Mouse (Mus musculus) liver, adult 2 months (tissue): ENCODE data around the gene Ap4s1.

ENCODE experiments used
- CTCF ChIP-seq: fragments of 200-500 bp; IDR thresholded peaks from 2 replicates; pipeline ENCODE4 v1.5.1; 2011; ENCODE audit warnings: low read depth, low read length, control low read depth
- POLR2A ChIP-seq: fragments of 200-500 bp; IDR thresholded peaks from 2 replicates; pipeline ENCODE4 v1.6.1; 2011; ENCODE audit warnings: low read length, control low read depth; ENCODE audit not compliant: insufficient read depth; ENCODE audit errors: extremely low read depth

DNA sequence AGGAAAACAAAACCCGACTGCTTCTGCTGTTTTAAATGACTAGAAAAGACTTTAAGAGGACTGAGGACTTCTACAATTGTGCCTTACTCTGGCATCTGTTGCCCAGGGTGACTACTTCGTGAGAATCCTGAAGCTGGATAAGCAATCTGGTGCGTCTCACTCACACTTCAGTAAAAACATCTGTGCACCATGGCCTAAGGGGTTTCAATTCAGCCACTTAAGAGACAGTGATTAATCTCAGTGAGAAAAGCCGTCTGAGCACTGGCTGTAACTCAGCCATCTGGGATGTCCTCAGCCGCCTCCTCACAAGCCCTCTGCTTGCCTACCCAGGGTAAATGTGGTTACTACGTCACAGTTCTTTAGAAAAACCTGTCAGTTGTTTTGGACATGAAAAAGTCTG is 54.1 kb downstream of the Ap4s1 start:
- TF ChIP-seq POLR2A = no peak
- no peak for TF ChIP-seq CTCF
